Mouse (Mus musculus) MEL-GATA-1-ER (cell line): ENCODE results near the gene Tbcel.

Experiments
- DNase-seq: peaks from one replicate; pipeline ENCODE4 v3.0.0-alpha.2; 2012; ENCODE audit warnings: low read depth; ENCODE audit errors: extremely low read depth

Tbcel gene

DNA sequence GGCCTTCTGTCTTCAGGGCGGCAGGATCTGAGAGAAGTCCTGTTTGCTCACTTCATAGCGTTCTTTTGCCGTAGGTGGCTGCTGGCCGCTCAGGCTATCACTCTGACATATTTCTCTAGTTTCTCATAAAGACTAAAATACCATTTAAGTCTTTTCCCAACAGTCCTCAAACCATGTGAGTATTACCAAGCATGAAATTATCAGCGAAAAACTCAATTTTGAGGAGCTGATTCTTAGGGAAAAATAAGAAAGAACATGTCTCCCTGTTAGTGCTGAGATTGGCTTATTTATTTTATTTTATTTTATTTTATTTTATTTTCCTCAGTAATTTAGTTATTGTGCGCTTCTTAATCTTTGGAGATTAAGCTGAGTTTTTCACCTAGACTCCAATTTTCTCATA lies at the start of gene Tbcel:
TSS of gene Tbcel (minus strand) at position 101 of the 400 bp plus-strand sequence.
- no peak for DNase-seq

DNA sequence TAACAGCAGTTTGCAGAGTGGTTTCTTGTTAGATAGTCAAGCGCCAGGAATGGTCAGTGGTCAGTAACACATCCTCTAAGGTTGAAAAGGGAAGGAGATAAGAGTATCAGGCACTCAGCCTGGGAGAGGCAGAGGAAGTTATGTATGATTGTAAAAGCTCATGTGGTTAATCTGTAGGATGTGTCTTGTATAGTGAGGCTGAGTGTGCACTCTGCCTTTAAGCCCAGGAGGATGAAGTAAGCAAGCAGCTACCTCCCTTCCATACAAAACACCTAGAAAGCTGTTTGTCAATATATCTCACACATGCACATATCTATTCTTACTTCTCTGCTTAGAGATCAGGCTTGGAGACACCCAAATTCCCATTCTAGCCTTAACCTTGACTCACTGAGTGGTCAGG lies 47.6 kb upstream of the Tbcel start:
- no peak for DNase-seq

DNA sequence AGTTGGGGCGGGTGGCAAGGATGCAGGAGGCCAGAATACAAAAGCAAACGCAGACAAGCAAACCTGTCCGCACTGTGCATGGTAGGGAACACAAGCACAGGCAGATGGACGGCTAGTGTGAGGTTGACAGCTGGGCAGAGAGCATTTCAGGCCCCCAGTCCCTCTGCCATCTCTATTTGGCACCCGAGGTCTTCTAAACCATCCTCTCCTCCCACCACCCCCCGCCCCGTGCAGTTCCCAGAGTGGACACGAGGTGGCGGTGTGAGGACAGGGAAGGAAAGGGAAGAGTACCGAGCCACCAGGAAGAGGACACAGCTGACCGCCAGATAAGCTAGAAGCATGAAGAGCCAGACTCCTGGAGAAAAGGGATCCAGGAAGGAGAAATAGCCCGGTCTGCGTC lies 42.5 kb upstream of the Tbcel start:
- no peak for DNase-seq

- no peak for DNase-seq
These were observed 41.4 kb upstream of the Tbcel start for GRCm38 (mm10) chr9:42548981-42549380.

DNA sequence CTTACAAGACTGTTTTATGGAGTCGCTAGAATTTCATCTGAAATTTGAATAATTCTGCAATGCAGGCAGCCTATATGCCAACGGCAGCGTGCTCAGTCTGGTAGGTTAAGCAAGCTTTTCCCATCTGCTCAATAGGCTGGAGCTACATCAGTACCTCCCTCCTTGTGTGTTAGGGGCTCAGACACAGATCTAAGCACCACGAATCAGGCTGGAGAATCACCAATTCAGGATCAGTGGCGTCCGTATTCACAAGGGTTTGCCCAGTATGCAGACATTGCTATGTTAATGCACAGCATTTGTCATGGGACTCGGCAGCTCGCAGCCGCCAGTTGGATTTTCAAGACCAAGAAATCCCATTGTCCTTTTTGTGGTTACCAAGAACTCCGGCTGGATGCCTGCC lies 36.9 kb upstream of the Tbcel start:
- no peak for DNase-seq

DNA sequence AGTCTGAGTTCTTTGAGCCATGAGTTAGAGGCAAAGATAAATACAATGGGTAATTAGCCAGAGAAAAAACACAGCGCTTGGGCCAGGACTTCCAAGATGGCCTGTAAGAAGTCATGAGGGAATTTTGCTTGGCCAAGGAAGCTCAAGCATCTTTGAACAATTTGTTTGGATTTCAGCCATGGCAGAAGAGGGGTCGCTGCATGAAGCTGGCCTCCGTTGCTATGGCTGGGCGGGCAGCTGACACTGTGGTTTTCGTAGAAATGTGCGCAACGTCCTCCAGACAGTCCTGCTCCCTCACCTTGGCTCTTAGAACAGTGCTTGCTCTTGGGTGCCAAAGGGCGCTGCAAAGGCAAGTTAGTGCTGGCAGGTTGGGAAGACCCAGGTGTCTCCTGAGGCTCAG lies 25.9 kb upstream of the Tbcel start:
- DNase-seq: no peak

DNA sequence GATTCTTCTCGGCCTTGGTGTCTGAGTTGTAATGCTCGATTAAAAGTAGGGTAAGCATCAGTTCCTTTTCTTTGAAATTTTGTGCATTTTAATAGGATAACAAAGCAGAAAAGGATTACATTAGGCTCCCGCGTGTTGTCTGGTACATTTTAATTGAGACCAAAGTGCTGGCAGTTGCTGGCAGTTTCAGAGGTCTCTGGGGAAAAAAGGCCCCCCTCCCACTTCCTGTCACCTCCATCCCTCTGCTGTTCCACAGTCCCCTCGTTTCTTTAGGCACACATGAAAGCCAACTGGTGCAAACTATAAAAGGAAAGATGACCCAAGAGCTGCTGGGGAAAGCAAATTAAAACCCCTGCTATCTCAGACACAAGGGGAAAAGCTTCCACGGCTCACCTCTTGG lies 25.4 kb upstream of the Tbcel start:
- DNase-seq: no peak

- DNase-seq: no peak
These were observed 24.3 kb upstream of the Tbcel start for GRCm38 (mm10) chr9:42531951-42532350.

GRCm38 (mm10) chr9:42530221-42531152 lies 22.9 kb upstream of the Tbcel start:
- no peak for DNase-seq

DNA sequence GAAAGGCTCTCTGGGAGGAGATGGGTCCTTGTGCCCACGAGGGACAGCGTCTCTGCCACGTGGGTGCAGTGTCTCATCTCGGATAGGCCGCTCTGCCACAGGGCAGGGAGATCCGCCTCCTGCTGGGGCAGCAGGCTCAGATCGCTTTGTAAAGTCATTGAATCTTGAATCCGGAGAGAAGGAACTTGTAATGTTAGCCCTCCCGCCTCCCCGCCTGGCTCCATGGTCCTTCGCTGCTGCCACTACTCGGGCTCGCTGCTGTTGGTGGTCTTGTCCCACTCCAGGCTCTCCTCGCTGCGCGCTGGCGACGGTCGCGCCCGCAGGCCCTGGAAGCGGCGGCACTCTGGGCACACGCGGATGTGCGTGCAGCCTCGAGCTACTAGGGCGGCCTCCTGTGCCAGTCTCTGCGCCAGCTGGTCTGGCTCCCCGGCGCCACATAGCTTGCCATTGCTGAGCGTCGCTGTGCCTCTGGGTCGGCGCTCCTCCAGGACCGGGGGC lies 13.0 kb upstream of the Tbcel start:
- no peak for DNase-seq

DNA sequence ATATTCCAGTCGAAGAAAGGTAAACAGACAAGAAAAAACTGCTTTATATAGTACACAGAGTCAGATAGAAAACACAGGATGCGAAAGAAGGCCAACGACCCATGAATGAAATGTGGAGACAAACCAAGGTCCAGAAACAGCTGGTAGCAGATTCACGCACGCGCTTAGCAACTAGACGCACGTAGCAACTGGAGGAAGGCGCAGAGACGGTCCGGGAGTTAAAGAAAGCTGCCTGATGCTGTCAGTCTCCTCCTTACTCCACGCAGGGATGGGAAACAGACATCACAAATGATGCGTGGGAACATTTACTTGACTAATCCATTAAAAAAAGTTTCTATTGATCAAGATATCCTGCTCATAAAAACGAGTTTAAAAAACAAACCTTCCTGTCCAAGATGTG lies 10.6 kb upstream of the Tbcel start:
- DNase-seq: no peak

DNA sequence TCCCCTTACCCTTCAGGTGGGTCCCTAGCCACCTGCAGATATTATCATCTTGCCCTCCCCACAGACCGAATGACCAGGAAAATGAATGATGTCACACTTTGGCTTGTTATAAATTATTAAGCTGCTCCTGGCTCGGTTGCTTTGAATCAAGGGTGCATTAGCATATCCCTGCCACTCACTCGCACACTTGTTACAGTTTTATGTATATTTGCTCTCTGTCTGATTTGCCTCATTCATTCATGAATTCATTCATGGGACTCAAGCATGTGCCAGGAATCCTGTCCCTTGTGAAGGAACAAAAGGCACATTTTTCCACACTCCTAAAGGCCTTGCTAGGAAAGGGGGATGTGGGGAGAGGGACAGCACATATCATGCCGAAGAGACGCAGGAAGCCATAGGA lies 5.5 kb upstream of the Tbcel start:
- DNase-seq: no peak

GRCm38 (mm10) chr9:42512312-42512711 lies 4.7 kb upstream of the Tbcel start:
- DNase-seq: no peak

DNA sequence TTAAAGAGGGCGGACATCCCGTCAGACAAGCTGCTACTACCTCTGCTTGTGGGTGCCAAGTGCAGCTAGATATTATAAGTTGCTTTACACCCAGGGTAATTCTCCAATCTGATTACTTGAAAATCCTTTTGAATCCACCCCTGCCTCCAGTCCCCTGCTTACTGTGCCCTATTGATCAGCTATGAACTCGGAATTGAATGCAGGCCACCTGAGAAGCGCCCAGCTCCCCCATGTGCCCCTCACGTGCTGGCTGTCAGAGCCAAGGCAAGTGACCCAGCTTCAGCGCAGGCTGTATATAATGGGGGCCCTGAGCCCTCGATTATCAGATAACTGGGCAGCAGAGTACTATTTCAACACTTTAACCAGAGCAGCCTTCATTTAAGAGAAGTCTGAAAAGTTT lies 626 bp upstream of the Tbcel start:
- DNase-seq: no peak

- DNase-seq: no peak
These were observed 587 bp downstream of the Tbcel start for GRCm38 (mm10) chr9:42507022-42507421.

DNA sequence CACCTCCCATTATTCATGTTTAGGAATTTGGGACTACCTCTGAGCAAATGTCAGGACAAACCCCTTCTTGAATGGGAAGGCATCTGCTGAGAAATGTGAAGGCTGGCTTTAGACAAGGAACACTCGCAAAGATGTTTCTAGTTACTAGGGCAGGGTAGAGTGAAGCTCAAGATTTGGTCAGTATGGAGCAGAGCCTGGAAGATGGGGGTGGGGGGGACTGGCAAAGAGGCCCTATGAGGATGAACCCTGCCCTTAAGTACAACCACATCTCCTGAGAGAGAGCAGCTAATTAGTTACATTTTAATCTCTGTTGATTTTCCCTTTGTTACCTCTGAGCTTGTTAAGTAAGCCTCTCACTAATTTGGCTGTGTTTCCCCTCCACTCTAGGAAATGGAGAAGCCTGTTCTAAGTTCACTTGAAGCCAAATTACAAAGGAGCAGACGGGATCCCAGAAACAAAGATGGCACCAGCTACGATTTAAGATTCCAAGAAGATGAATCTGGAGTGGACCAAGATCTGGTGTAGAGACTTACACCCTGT lies 2.6 kb downstream of the Tbcel start:
- DNase-seq: no peak

DNA sequence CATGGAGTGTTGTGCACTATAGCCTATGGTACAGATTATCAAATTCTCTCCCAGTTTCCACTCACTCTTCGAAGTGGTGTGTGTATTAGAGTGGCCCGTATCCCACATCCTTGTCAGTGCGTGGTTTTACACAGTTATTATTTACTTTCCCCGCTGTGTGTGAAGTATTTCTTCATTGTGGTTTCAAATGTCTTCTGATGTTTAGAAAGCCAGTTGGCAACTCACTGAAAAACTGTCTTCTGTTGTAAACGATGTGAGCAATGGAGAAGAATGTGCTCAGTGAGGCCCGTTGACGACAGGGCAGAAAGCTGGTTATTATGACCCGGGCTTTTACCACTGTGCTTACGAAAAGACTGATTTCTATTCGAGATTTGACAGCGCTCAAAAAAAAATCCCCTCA lies 3.0 kb downstream of the Tbcel start:
- DNase-seq: no peak

- DNase-seq: no peak
These were observed 3.9 kb downstream of the Tbcel start for GRCm38 (mm10) chr9:42503709-42504108.

DNA sequence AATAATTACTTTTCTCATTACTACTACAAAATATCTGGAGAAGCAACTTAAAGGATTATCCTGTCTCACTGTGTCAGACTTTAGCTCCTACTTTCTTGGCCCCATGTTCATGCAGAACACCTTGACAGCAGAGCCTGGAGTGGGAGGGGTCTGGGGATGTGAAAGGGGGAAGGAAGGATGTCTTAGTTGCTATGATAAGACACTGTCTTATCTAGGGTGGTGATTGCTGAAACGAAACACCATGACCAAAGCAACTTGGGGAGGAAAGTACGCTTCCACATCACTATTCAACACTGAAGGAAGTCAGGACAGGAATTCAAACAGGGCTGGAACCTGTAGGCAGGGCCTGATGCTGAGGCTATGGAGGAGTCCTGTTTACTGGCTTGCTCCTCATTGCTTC lies 11.3 kb downstream of the Tbcel start:
- DNase-seq: no peak

- DNase-seq: no peak
These were observed 15.8 kb downstream of the Tbcel start for GRCm38 (mm10) chr9:42491780-42492179.

DNA sequence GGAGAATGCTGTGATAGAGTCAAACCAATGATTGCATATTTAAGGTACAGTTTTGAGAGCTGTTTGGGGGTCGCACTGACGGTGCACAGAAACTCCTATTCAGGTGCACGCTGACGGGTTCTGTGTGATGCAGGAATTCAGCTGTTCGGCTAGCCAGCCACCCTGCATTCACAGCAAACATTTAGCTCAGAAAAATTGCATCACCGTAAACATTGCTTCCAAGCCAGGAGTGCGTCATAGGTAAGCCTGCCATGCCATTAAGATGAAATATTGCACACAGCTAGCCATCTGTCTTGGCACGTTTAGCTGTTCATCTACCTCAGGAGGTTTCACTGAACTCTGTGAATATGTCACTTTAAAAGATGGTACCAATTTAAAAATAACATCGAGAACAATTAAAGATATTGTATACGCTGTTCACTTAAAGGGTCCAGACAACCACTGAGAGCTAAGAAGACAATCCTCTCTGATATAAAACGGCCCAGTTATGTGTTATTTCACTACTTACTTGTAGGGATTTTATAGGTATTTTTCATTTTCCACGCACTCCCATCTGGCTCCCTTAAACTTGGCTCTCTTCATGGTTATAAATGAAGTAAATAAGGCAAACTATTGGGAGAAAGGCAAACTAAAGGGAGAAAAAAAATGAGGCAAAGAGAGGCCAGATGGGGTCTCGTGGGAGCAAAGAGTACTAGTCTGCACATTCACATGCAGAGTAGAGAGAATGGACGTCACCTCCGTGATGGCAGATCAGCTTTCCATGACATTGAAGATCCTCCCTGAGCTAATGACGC lies 16.8 kb downstream of the Tbcel start:
- no peak for DNase-seq

DNA sequence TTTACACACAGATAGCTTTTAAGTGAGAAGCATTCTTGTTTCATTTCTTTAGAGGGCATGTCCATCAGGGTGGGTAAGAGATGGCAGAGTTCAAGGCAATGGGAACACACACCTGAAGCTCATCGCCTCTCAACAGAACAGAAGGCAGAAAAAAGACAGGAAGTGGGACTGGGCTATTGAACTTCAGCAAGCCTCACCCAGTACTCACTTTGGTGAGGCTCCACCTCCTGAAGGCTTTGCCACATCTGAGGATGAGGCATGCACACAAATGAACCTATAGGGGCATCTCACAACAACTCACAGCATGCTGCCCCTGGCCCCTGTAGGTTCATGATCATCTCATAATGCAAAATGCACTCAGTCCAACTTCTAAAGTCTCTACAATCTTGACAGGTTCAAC lies 19.5 kb downstream of the Tbcel start:
- DNase-seq: no peak
